Mouse (Mus musculus) hindbrain, embryonic 14.5 days (tissue): ENCODE results near the gene Ttn. TPM values are rescaled to one million over a fixed set of nuclear protein-coding genes. Genes with fewer than 3 reads are reported as not detected.

ENCODE experiments used
- ATAC-seq: fragments of 200-750 bp; cut with Nextera tagmentation; 2 replicates; pipeline ENCODE4 v1.8.0; 2017; ENCODE audit warnings: moderate number of reproducible peaks, mild to moderate bottlenecking, moderate TSS enrichment, moderate library complexity; ENCODE audit not compliant: low FRiP score
- DNase-seq: peaks from one replicate; pipeline ENCODE4 v3.0.0-alpha.2; 2015; ENCODE audit warnings: low spot score
- H3K27ac ChIP-seq: fragments of 300-500 bp; sonication (generic); 2 replicates; pipeline ENCODE4 v1.5.1; 2014; ENCODE audit warnings: mild to moderate bottlenecking, moderate library complexity
- H3K27me3 ChIP-seq: fragments of 300-500 bp; sonication (generic); 2 replicates; pipeline ENCODE4 v1.6.1; 2014; ENCODE audit warnings: mild to moderate bottlenecking, low read length, mixed read lengths; ENCODE audit not compliant: control insufficient read depth, insufficient read depth
- H3K36me3 ChIP-seq: fragments of 300-500 bp; sonication (generic); replicated peaks from 2 replicates; pipeline ENCODE4 v1.6.1; 2014; ENCODE audit not compliant: control insufficient read depth, insufficient read depth
- H3K4me1 ChIP-seq: fragments of 300-500 bp; sonication (generic); replicated peaks from 2 replicates; pipeline ENCODE4 v1.6.1; 2014; ENCODE audit warnings: antibody characterized with exemption, low read length, mixed read lengths; ENCODE audit not compliant: control insufficient read depth, insufficient read depth
- H3K4me2 ChIP-seq: fragments of 300-500 bp; sonication (generic); replicated peaks from 2 replicates; pipeline ENCODE4 v1.6.1; 2014; ENCODE audit warnings: mild to moderate bottlenecking, moderate library complexity
- H3K4me3 ChIP-seq: fragments of 300-500 bp; sonication (generic); replicated peaks from 2 replicates; pipeline ENCODE4 v1.5.1; 2014; ENCODE audit warnings: mild to moderate bottlenecking, low read length
- H3K9ac ChIP-seq: fragments of 300-500 bp; sonication (generic); 2 replicates; pipeline ENCODE4 v1.6.1; 2014
- H3K9me3 ChIP-seq: fragments of 300-500 bp; sonication (generic); 2 replicates; pipeline ENCODE4 v1.6.1; 2016; ENCODE audit warnings: low read length; ENCODE audit not compliant: control insufficient read depth
- WGBS: fragments of 180-500 bp; shearing (Covaris S2); extraction: QIAGEN DNeasy Blood & Tissue Kit; methylation state at CpG from one replicate; pipeline ENCODE4 v1.1.7; 2014; 5-methylcytosine and 5-hydroxymethylcytosine counted together
- polyA plus RNA-seq: library from polyadenylated mRNA; unstranded; fragments of >200 nt; fragmentation: Nextera tagmentation; extraction: Ambion mirVana; gene quantifications from 2 replicates; pipeline ENCODE4 v1.2.1, GENCODE M21; 2014

Ttn gene
- polyA plus RNA-seq, 1 experiment from 2014 or later = 0.37 TPM

- DNase-seq = no peak
- Histone ChIP-seq H3K36me3 (peaks cover 89% of the 10 kb centered on the region), H3K4me3 (no peak overlapping the region), H3K27me3 (no peaks in the 10 kb centered on the region), H3K9ac (no peak overlapping the region), H3K4me1 (no peaks in the 10 kb centered on the region), H3K9me3 (no peaks in the 10 kb centered on the region), H3K27ac (no peak overlapping the region), H3K4me2 (no peak overlapping the region)
- WGBS = 90% methylated on average over 12 of the region's 12 CpGs
- no peak for ATAC-seq
Measured at GRCm38 (mm10) chr2:76690436-76691204, 291.7 kb downstream of the Ttn start.

DNA sequence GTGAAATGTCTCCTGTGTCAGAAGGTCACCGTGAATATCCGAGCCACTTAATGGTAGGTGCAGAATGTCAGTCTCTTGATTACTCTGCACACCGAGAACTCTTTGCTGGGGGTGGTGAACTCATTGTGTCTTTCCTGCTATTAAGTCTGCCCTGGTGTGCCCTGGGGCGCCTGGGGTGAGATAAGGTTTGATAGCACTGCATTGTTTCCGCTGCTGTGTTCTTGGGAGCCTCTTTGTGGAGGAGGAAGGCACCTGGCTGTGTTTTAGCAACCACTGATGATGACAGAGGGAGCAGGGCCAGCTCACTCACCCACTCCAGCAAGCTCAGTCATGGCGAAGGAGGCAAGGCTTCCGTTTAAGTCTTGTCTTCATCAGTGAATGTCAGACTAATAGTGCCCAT lies 294.2 kb downstream of the Ttn start:
- H3K9me3 ChIP-seq = no peaks in the 10 kb centered on the region
- 78% methylated on average over 7 of the region's 7 CpGs for WGBS
- no peak overlapping the region for H3K4me2 ChIP-seq
- no peak overlapping the region for H3K4me3 ChIP-seq
- no peak for ATAC-seq
- H3K27ac ChIP-seq = no peak overlapping the region
- H3K4me1 ChIP-seq = no peaks in the 10 kb centered on the region
- no peak overlapping the region for H3K9ac ChIP-seq
- no peak for DNase-seq
- H3K36me3 ChIP-seq = peaks cover 88% of the 10 kb centered on the region
- H3K27me3 ChIP-seq = no peaks in the 10 kb centered on the region

- peaks cover 88% of the 10 kb centered on the region for H3K36me3 ChIP-seq
- 92% methylated on average over 3 of the region's 3 CpGs for WGBS
Measured at GRCm38 (mm10) chr2:76687608-76688007, 294.7 kb downstream of the Ttn start.

DNA sequence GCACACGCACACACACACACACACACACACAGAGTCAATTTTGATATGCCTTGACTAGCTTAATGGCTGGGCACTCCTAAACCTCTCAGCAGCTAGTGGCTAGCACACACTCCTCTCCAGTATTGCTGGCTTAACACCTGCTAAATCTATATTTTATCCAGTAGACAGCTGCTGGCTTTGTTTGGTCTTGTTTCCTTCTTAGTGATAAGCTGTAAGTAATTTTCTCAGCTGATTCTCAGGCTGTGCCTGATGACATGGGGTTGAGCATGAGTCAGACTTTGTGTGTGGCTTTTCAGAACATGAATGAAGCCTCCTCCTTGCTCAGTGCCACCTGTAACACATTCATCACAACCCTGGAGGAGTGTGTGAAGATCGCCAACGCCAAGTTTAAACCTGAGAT lies 295.4 kb downstream of the Ttn start:
- no peak overlapping the region for H3K4me2 ChIP-seq
- no peak for ATAC-seq
- H3K9me3 ChIP-seq = no peaks in the 10 kb centered on the region
- no peaks in the 10 kb centered on the region for H3K4me1 ChIP-seq
- no peak overlapping the region for H3K27ac ChIP-seq
- no peaks in the 10 kb centered on the region for H3K27me3 ChIP-seq
- peaks cover 88% of the 10 kb centered on the region for H3K36me3 ChIP-seq
- 96% methylated on average over 3 of the region's 3 CpGs for WGBS
- no peak overlapping the region for H3K9ac ChIP-seq
- no peak for DNase-seq
- no peak overlapping the region for H3K4me3 ChIP-seq

More at GRCm38 (mm10) chr2:76687608-76688007, 294.7 kb downstream of the Ttn start:
- H3K4me1 ChIP-seq = no peaks in the 10 kb centered on the region
- H3K27me3 ChIP-seq = no peaks in the 10 kb centered on the region
- no peak overlapping the region for H3K4me2 ChIP-seq
- H3K4me3 ChIP-seq = no peak overlapping the region
- H3K27ac ChIP-seq = no peak overlapping the region
- DNase-seq (no peak), ATAC-seq (no peak)
- no peaks in the 10 kb centered on the region for H3K9me3 ChIP-seq
- no peak overlapping the region for H3K9ac ChIP-seq

GRCm38 (mm10) chr2:76682301-76682700 lies 300.0 kb downstream of the Ttn start:
- WGBS = 84% methylated on average over 8 of the region's 8 CpGs
- no peak overlapping the region for H3K4me3 ChIP-seq
- H3K27ac ChIP-seq = no peak overlapping the region
- peaks cover 3% of the 10 kb centered on the region; the same call in 1 of the 2 replicates for H3K4me1 ChIP-seq
- DNase-seq = no peak
- peaks cover 63% of the 10 kb centered on the region for H3K36me3 ChIP-seq
- H3K9ac ChIP-seq = no peak overlapping the region
- ATAC-seq = no peak
- H3K27me3 ChIP-seq = no peaks in the 10 kb centered on the region
- H3K9me3 ChIP-seq = no peaks in the 10 kb centered on the region
- H3K4me2 ChIP-seq = no peak overlapping the region

DNA sequence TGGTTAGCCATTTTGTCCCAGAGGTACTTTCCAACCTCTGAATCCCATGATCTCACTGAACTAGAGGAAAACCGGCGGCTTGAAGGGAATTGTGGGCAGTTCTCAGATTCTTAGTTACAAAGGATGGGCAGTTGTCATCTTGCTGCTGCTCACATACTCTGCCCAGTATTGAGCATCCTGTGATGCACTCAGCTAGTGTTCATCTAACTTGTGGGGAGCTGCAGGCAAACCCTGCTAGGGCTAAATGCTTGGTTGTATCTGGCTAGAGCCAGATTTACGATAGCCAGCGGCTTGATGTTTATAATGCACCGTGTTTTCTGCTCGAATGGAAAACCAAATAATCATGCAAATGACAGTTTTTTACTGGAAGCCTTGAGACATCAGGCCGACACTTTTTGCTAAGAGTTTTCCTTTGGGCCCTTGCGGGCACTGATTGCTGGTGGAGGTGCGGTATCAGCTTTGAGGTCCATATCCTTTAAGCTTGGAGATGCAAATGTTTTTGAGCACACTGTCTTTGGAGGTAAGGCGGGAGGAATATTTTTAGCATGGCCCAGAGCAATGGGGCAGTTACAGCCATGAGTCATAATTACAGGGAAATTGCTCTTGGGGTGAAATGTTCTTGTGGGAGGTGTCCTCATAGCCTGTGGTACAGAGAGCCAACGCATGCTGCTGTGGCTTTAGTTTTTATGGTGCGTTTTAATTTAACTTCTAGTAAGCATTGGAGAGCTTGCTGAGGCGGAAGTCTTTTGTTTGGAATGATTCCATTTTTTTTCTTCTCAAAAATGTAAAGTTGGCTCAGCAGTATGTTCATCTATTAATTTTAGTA lies 305.7 kb downstream of the Ttn start:
- Histone ChIP-seq H3K4me1 (peaks cover 26% of the 10 kb centered on the region), H3K27ac (no peak overlapping the region), H3K36me3 (peaks cover 8% of the 10 kb centered on the region; the same call in 1 of the 2 replicates), H3K9ac (peak overlapping the region; percentile 89), H3K4me2 (peak overlapping the region; percentile 83), H3K4me3 (peak overlapping the region; percentile 87), H3K27me3 (no peaks in the 10 kb centered on the region), H3K9me3 (no peaks in the 10 kb centered on the region)
- ATAC-seq (no peak), DNase-seq (no peak)
- WGBS = 54% methylated on average over 13 of the region's 13 CpGs

- no peak for DNase-seq
- ATAC-seq = no peak
- WGBS = 7% methylated on average over 4 of the region's 4 CpGs
Measured at GRCm38 (mm10) chr2:76675949-76676348, 306.4 kb downstream of the Ttn start.

DNA sequence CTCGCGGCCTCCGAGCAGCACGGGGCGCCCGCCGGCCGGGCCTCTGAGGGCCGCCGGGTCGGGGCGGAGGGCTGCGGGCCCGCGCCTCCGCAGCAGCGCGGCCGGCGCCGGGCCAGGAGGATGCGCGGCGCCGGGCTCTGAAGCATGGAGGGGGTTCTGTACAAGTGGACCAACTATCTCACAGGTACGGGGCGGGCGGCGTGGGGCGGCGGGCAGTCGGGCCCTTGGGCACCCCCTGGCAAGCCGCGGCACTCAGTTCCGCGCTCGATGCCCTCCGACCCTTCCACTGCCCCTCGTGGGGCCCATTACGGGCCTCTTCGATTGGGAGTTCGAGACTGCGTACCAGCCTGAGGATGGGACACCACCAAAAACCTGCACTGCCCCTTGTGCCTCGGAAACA lies 306.9 kb downstream of the Ttn start:
- Histone ChIP-seq H3K27me3 (no peaks in the 10 kb centered on the region), H3K4me2 (peak overlapping the region; percentile 83), H3K9me3 (no peaks in the 10 kb centered on the region), H3K4me3 (peak overlapping the region; percentile 87), H3K27ac (peak overlapping the region; percentile 80), H3K4me1 (peaks cover 31% of the 10 kb centered on the region), H3K36me3 (0 out of 2 replicates have a peak, but pooled peaks cover 3% of the 10 kb centered on the region), H3K9ac (peak overlapping the region; percentile 89)
- ATAC-seq (peak; percentile 66), DNase-seq (peak; percentile 31)
- WGBS = under 1% methylated on average over 25 of the region's 44 CpGs

More at GRCm38 (mm10) chr2:76675949-76676348, 306.4 kb downstream of the Ttn start:
- Histone ChIP-seq H3K36me3 (peaks cover 4% of the 10 kb centered on the region; the same call in 1 of the 2 replicates), H3K4me3 (peak overlapping the region; percentile 87), H3K27ac (no peak overlapping the region), H3K27me3 (no peaks in the 10 kb centered on the region), H3K9ac (peak overlapping the region; percentile 89), H3K9me3 (no peaks in the 10 kb centered on the region), H3K4me1 (peaks cover 31% of the 10 kb centered on the region), H3K4me2 (peak overlapping the region; percentile 83)

- peak; percentile 75 for ATAC-seq
Measured at GRCm38 (mm10) chr2:76674725-76675427, 307.5 kb downstream of the Ttn start, which contains the start of gene Plekha3. TSS of gene Plekha3 (plus strand) at chr2:76675281.

More at GRCm38 (mm10) chr2:76674725-76675427, 307.5 kb downstream of the Ttn start, which contains the start of gene Plekha3:
- peak; percentile 79 for DNase-seq
- peak within 1 kb of the TSS; percentile 89 for H3K9ac ChIP-seq
- H3K36me3 ChIP-seq = no peaks in the 10 kb centered on the region
- peaks cover 31% of the 10 kb centered on the region for H3K4me1 ChIP-seq
- 4% methylated on average over 47 of the region's 52 CpGs for WGBS
- peak within 1 kb of the TSS; percentile 83 for H3K4me2 ChIP-seq
- H3K27ac ChIP-seq = peak within 1 kb of the TSS; percentile 80
- peak within 1 kb of the TSS; percentile 87 for H3K4me3 ChIP-seq
- no peaks in the 10 kb centered on the region for H3K9me3 ChIP-seq
- H3K27me3 ChIP-seq = no peaks in the 10 kb centered on the region
